Mouse (Mus musculus) heart, postnatal 0 days (tissue): ENCODE measurements around the gene 4930516K23Rik.

Experiments
- CTCF ChIP-seq: IDR thresholded peaks from 2 replicates; pipeline ENCODE4 v1.5.1; 2016; ENCODE audit warnings: antibody characterized with exemption, control low read depth, low read depth
- EP300 ChIP-seq: IDR thresholded peaks from 2 replicates; pipeline ENCODE4 v1.6.1; 2016; ENCODE audit warnings: antibody characterized with exemption, low read depth

DNA sequence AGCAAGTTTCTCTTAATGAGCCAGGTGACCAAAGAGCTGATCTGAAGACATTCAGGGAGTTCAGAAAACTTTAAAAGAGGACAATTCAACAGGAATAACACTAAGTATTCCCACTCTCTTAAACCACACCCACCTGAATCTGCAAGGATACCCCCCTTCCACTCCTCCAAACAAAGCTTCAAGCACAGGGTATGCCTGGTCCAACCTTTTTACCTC, 43.4 kb upstream of the 4930516K23Rik start, which contains the start of gene Olfr646:
- TF ChIP-seq CTCF (no peak), EP300 (no peak)
